Mouse (Mus musculus) liver, adult 2 months (tissue): ENCODE data around the gene 4930469K13Rik. TPM values are rescaled to one million over a fixed set of nuclear protein-coding genes. Genes with fewer than 3 reads are reported as not detected.
A peak's percentile ranks its signal among the peaks of the same experiment; 100 is the strongest.

Experiments
- DNase-seq: peaks from one replicate; pipeline ENCODE4 v3.0.0-alpha.2; 2011; ENCODE audit warnings: low read depth, low spot score; ENCODE audit errors: extremely low read depth
- H3K27ac ChIP-seq: fragments of 200-500 bp; replicated peaks from 2 replicates; pipeline ENCODE4 v1.5.1; 2012; ENCODE audit warnings: low read depth, mild to moderate bottlenecking, control low read depth, inconsistent platforms, low read length; ENCODE audit not compliant: insufficient read depth
- H3K27me3 ChIP-seq: fragments of 200-500 bp; 2 replicates; pipeline ENCODE4 v1.6.1; 2012; ENCODE audit warnings: mild to moderate bottlenecking, moderate library complexity, low read length, inconsistent platforms; ENCODE audit not compliant: control insufficient read depth, insufficient read depth
- H3K36me3 ChIP-seq: fragments of 200-500 bp; 2 replicates; pipeline ENCODE4 v1.6.1; 2012; ENCODE audit warnings: low read length, inconsistent platforms; ENCODE audit not compliant: control insufficient read depth, insufficient read depth
- H3K4me1 ChIP-seq: fragments of 200-500 bp; 2 replicates; pipeline ENCODE4 v1.6.1; 2011; ENCODE audit warnings: low read length; ENCODE audit not compliant: control insufficient read depth, insufficient read depth
- H3K4me3 ChIP-seq: fragments of 200-500 bp; 2 replicates; pipeline ENCODE4 v1.5.1; 2011; ENCODE audit warnings: low read depth, mild to moderate bottlenecking, control low read depth, low read length, moderate library complexity; ENCODE audit not compliant: insufficient read depth
- H3K79me2 ChIP-seq: fragments of 200-500 bp; 2 replicates; pipeline ENCODE4 v1.6.1; 2012; ENCODE audit warnings: inconsistent platforms, mild to moderate bottlenecking, low read length, moderate library complexity; ENCODE audit not compliant: control insufficient read depth, insufficient read depth
- H3K9ac ChIP-seq: fragments of 200-500 bp; 2 replicates; pipeline ENCODE4 v1.6.1; 2012; ENCODE audit warnings: low read depth, mild to moderate bottlenecking, control low read depth, inconsistent platforms, low read length
- CTCF ChIP-seq: fragments of 200-500 bp; IDR thresholded peaks from 2 replicates; pipeline ENCODE4 v1.5.1; 2011; ENCODE audit warnings: low read depth, low read length, control low read depth
- POLR2A ChIP-seq: fragments of 200-500 bp; IDR thresholded peaks from 2 replicates; pipeline ENCODE4 v1.6.1; 2011; ENCODE audit warnings: low read length, control low read depth; ENCODE audit not compliant: insufficient read depth; ENCODE audit errors: extremely low read depth
- WGBS: fragments of 180-500 bp; shearing (Covaris S2); methylation state at CpG from one replicate; pipeline ENCODE4 v1.1.7; 2018; 5-methylcytosine and 5-hydroxymethylcytosine counted together
- polyA plus RNA-seq: library from polyadenylated mRNA; depleted of rRNA; stranded (reverse); fragments of >200 nt; gene quantifications from 2 replicates; pipeline ENCODE4 v1.2.3, GENCODE M21; 2012
- total RNA-seq: library from RNA; depleted of rRNA; stranded (reverse); fragments of >200 nt; gene quantifications from 2 replicates; pipeline ENCODE4 v1.2.3, GENCODE M21; 2014

4930469K13Rik gene
- total and polyA plus RNA-seq, 2 experiments: not detected

GRCm38 (mm10) chr11:34053031-34053818 is 45.1 kb downstream of the 4930469K13Rik start:
- TF ChIP-seq CTCF: no peak
- no peak for TF ChIP-seq POLR2A
- 79% methylated on average over 6 of the region's 6 CpGs for WGBS
- DNase-seq: no peak
- no peak overlapping the region for H3K4me3 ChIP-seq
- no peaks in the 10 kb centered on the region for H3K27me3 ChIP-seq
- H3K9ac ChIP-seq: no peak overlapping the region
- no peaks in the 10 kb centered on the region for H3K4me1 ChIP-seq
- H3K36me3 ChIP-seq: no peaks in the 10 kb centered on the region; the same call in 1 of the 2 replicates
- no peak overlapping the region for H3K27ac ChIP-seq
- H3K79me2 ChIP-seq: no peaks in the 10 kb centered on the region

GRCm38 (mm10) chr11:34050643-34051042 is 47.7 kb downstream of the 4930469K13Rik start:
- Histone ChIP-seq H3K36me3 (no peaks in the 10 kb centered on the region; the same call in 1 of the 2 replicates), H3K4me3 (no peak overlapping the region), H3K9ac (no peak overlapping the region), H3K4me1 (no peaks in the 10 kb centered on the region), H3K27me3 (no peaks in the 10 kb centered on the region), H3K79me2 (no peaks in the 10 kb centered on the region), H3K27ac (no peak overlapping the region)
- WGBS: 62% methylated on average over 2 of the region's 2 CpGs
- DNase-seq: no peak
- no peak for TF ChIP-seq CTCF
- TF ChIP-seq POLR2A: no peak

- H3K4me3 ChIP-seq: no peak overlapping the region
These were observed 48.3 kb downstream of the 4930469K13Rik start for GRCm38 (mm10) chr11:34050063-34050462.

GRCm38 (mm10) chr11:34049125-34049379 is 49.3 kb downstream of the 4930469K13Rik start:
- Histone ChIP-seq H3K4me3 (peak overlapping the region; percentile 44), H3K4me1 (no peaks in the 10 kb centered on the region), H3K79me2 (no peaks in the 10 kb centered on the region), H3K27ac (no peak overlapping the region), H3K36me3 (no peaks in the 10 kb centered on the region; the same call in 1 of the 2 replicates), H3K9ac (no peak overlapping the region), H3K27me3 (no peaks in the 10 kb centered on the region)
- WGBS: 83% methylated on average over 1 of the region's 1 CpGs
- no peak for DNase-seq
- TF ChIP-seq POLR2A (no peak), CTCF (no peak)

More at GRCm38 (mm10) chr11:34050063-34050462, 48.3 kb downstream of the 4930469K13Rik start:
- DNase-seq: no peak
- Histone ChIP-seq H3K4me1 (no peaks in the 10 kb centered on the region), H3K79me2 (no peaks in the 10 kb centered on the region), H3K36me3 (no peaks in the 10 kb centered on the region; the same call in 1 of the 2 replicates), H3K27me3 (no peaks in the 10 kb centered on the region), H3K9ac (no peak overlapping the region), H3K27ac (no peak overlapping the region)
- 67% methylated on average over 1 of the region's 1 CpGs for WGBS
- TF ChIP-seq POLR2A (no peak), CTCF (no peak)

GRCm38 (mm10) chr11:34048375-34049124 is 49.8 kb downstream of the 4930469K13Rik start:
- H3K4me1 ChIP-seq: no peaks in the 10 kb centered on the region
- no peak for TF ChIP-seq CTCF
- TF ChIP-seq POLR2A: no peak
- peak overlapping the region; percentile 44 for H3K4me3 ChIP-seq
- H3K27ac ChIP-seq: no peak overlapping the region; the same call in 1 of the 2 replicates
- WGBS: 84% methylated on average over 8 of the region's 8 CpGs
- H3K79me2 ChIP-seq: no peaks in the 10 kb centered on the region
- H3K9ac ChIP-seq: no peak overlapping the region
- no peaks in the 10 kb centered on the region; the same call in 1 of the 2 replicates for H3K36me3 ChIP-seq
- no peak for DNase-seq
- H3K27me3 ChIP-seq: no peaks in the 10 kb centered on the region
